Comparison of ENCODE assay signal across 16 mouse cellular contexts in genomic region chr14:11438611-11439010, GRCm38 (mm10).
"Had no signal": no experiment of that assay in that cellular context is flagged by ENCODE, and none has a peak within 500 bp of the region (broad histone marks: within the 10 kb centered on the region; RNA-seq: fewer than 3 reads in every experiment).

No protein-coding gene starts in this region.

- H3K9ac ChIP-seq: lung, embryonic 14.5 days; midbrain, embryonic 12.5 days; neural tube, embryonic 13.5 days; neural tube, embryonic 15.5 days had no signal

- H3K4me1 ChIP-seq: midbrain, embryonic 10.5 days; midbrain, embryonic 12.5 days; neural tube, embryonic 13.5 days; neural tube, embryonic 15.5 days had no signal

- H3K9me3 ChIP-seq: midbrain, embryonic 10.5 days; midbrain, embryonic 12.5 days; neural tube, embryonic 13.5 days; neural tube, embryonic 15.5 days had no signal

- H3K4me3 ChIP-seq: midbrain, embryonic 10.5 days; midbrain, embryonic 12.5 days; myocyte; neural tube, embryonic 13.5 days; neural tube, embryonic 15.5 days had no signal

- H3K27ac ChIP-seq: midbrain, embryonic 10.5 days; midbrain, embryonic 12.5 days; neural tube, embryonic 13.5 days; neural tube, embryonic 15.5 days had no signal

- H3K36me3 ChIP-seq: midbrain, embryonic 10.5 days; midbrain, embryonic 12.5 days; neural tube, embryonic 13.5 days; neural tube, embryonic 15.5 days had no signal

- DNase-seq: lung, adult 18-20 months; lung, embryonic 14.5 days; lung, postnatal 10 days; lung, postnatal 4 days; midbrain, embryonic 14.5 days; right cerebral cortex, postnatal 25 days; right cerebral cortex, postnatal 4 days; spleen, adult 18-20 months; thymus, adult 18-20 months; thymus, postnatal 25 days; thymus, postnatal 4 days had no signal
